Mouse (Mus musculus) heart, adult 2 months (tissue): ENCODE measurements around the gene Iffo2.

Experiments used
- CTCF ChIP-seq: fragments of 200-600 bp; IDR thresholded peaks from 2 replicates; pipeline ENCODE4 v1.8.1; 2022; ENCODE audit warnings: antibody characterized with exemption, mild to moderate bottlenecking, moderate library complexity
- POLR2A ChIP-seq: fragments of 200-500 bp; IDR thresholded peaks from 2 replicates; pipeline ENCODE4 v1.6.1; 2011; ENCODE audit warnings: mild to moderate bottlenecking, low read depth, low read length, control low read depth; ENCODE audit not compliant: insufficient read depth

DNA sequence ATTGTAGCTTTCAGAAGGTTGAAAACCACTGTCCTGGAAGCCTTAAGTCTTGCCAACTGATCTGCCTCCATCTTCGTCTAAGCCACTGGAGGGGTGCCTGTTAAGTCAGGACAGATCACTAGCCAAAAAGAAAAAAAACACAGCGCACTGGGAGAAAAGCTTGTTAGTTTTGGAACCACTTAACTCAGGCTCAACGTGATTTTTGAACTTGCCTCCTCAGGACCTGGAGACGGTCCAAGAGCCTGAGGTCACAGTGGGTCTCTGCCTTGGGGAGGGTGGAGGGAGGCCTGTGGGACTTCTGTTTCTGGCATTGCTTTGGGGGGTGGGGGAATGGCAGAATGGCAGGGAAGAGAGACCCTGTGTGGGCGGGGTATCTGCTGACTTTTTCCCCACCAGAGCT lies 100.8 kb downstream of the Iffo2 start:
- no peak for TF ChIP-seq POLR2A
- no peak for TF ChIP-seq CTCF
